Mouse (Mus musculus) limb, embryonic 14.5 days (tissue): ENCODE results near the gene Macrod1. TPM values are rescaled to one million over a fixed set of nuclear protein-coding genes. Genes with fewer than 3 reads are reported as not detected.

ENCODE experiments used
- ATAC-seq: fragments of 200-750 bp; cut with Nextera tagmentation; 2 replicates; pipeline ENCODE4 v1.8.0; 2017; ENCODE audit warnings: low read depth, moderate number of reproducible peaks, moderate TSS enrichment; ENCODE audit not compliant: low FRiP score
- DNase-seq: peaks from one replicate; pipeline ENCODE4 v3.0.0-alpha.2; 2015; ENCODE audit warnings: low spot score
- H3K27ac ChIP-seq: fragments of 300-500 bp; sonication (generic); replicated peaks from 2 replicates; pipeline ENCODE4 v1.5.1; 2014; ENCODE audit warnings: low read depth, mild to moderate bottlenecking, low read length, moderate library complexity, mixed read lengths
- H3K27me3 ChIP-seq: fragments of 300-500 bp; sonication (generic); 2 replicates; pipeline ENCODE4 v1.6.1; 2014; ENCODE audit warnings: low read length, mixed read lengths; ENCODE audit not compliant: control insufficient read depth, insufficient read depth
- H3K36me3 ChIP-seq: fragments of 300-500 bp; sonication (generic); 2 replicates; pipeline ENCODE4 v1.6.1; 2014; ENCODE audit warnings: mild to moderate bottlenecking, low read length, moderate library complexity, mixed read lengths; ENCODE audit not compliant: control insufficient read depth, insufficient read depth
- H3K4me1 ChIP-seq: fragments of 300-500 bp; sonication (generic); 2 replicates; pipeline ENCODE4 v1.6.1; 2014; ENCODE audit warnings: antibody characterized with exemption, low read length, mixed read lengths; ENCODE audit not compliant: control insufficient read depth, insufficient read depth
- H3K4me2 ChIP-seq: fragments of 300-500 bp; sonication (generic); replicated peaks from 2 replicates; pipeline ENCODE4 v1.6.1; 2014; ENCODE audit warnings: low read depth, mild to moderate bottlenecking, low read length, moderate library complexity; ENCODE audit not compliant: severe bottlenecking
- H3K4me3 ChIP-seq: fragments of 300-500 bp; sonication (generic); replicated peaks from 2 replicates; pipeline ENCODE4 v1.5.1; 2014; ENCODE audit warnings: low read length
- H3K9ac ChIP-seq: fragments of 300-500 bp; sonication (generic); 2 replicates; pipeline ENCODE4 v1.6.1; 2014; ENCODE audit warnings: mild to moderate bottlenecking, low read depth, low read length, moderate library complexity; ENCODE audit not compliant: severe bottlenecking
- H3K9me3 ChIP-seq: fragments of 300-500 bp; sonication (generic); 2 replicates; pipeline ENCODE4 v1.6.1; 2016; ENCODE audit warnings: low read length; ENCODE audit not compliant: control insufficient read depth
- POLR2A ChIP-seq: fragments of 200-500 bp; IDR thresholded peaks from 2 replicates; pipeline ENCODE4 v1.8.0; 2012; ENCODE audit warnings: inconsistent platforms, mild to moderate bottlenecking, moderate library complexity, borderline replicate concordance; ENCODE audit not compliant: insufficient read depth, insufficient read length; ENCODE audit errors: extremely low read depth
- WGBS: fragments of 180-500 bp; shearing (Covaris S2); extraction: QIAGEN DNeasy Blood & Tissue Kit; methylation state at CpG from one replicate; pipeline ENCODE4 v1.1.7; 2014; 5-methylcytosine and 5-hydroxymethylcytosine counted together
- polyA plus RNA-seq, 2 experiments: library from polyadenylated mRNA; depleted of rRNA in 1 of 2; stranded (reverse) in 1 of 2; unstranded in 1 of 2; fragments of >200 nt; fragmentation: Nextera tagmentation in 1 of 2; extraction: Ambion mirVana in 1 of 2; gene quantifications; 2 replicates each; pipeline versions ENCODE4 v1.2.1 to v1.2.3; 2012 to 2014

Gene Macrod1
- polyA plus RNA-seq, 2 experiments, result 19.7 to 24.6 TPM

- DNase-seq (peak; percentile 56), ATAC-seq (no peak)
- peaks cover 46% of the 10 kb centered on the region for H3K4me1 ChIP-seq
- no peaks in the 10 kb centered on the region for H3K36me3 ChIP-seq
- peak overlapping the region; percentile 25; the same call in 1 of the 2 replicates for H3K4me2 ChIP-seq
- H3K9me3 ChIP-seq, result no peaks in the 10 kb centered on the region
- peak overlapping the region; percentile 25; the same call in 1 of the 2 replicates for H3K9ac ChIP-seq
- WGBS, result 54% methylated on average over 10 of the region's 15 CpGs
- H3K27ac ChIP-seq, result no peak overlapping the region
- H3K4me3 ChIP-seq, result no peak overlapping the region
- H3K27me3 ChIP-seq, result no peaks in the 10 kb centered on the region
- no peak for TF ChIP-seq POLR2A
These were observed 9.6 kb downstream of the Macrod1 start for GRCm38 (mm10) chr19:7066034-7066827.

GRCm38 (mm10) chr19:7066828-7067342, 10.3 kb downstream of the Macrod1 start:
- H3K9ac ChIP-seq, result peak overlapping the region; percentile 25; the same call in 1 of the 2 replicates
- no peaks in the 10 kb centered on the region for H3K27me3 ChIP-seq
- TF ChIP-seq POLR2A, result no peak
- peaks cover 47% of the 10 kb centered on the region for H3K4me1 ChIP-seq
- H3K4me2 ChIP-seq, result peak overlapping the region; percentile 25; the same call in 1 of the 2 replicates
- H3K4me3 ChIP-seq, result no peak overlapping the region
- WGBS, result 37% methylated on average over 7 of the region's 8 CpGs
- no peak overlapping the region for H3K27ac ChIP-seq
- no peaks in the 10 kb centered on the region for H3K9me3 ChIP-seq
- no peaks in the 10 kb centered on the region for H3K36me3 ChIP-seq
- ATAC-seq (no peak), DNase-seq (no peak)

GRCm38 (mm10) chr19:7067344-7068050, 10.9 kb downstream of the Macrod1 start:
- Histone ChIP-seq H3K27me3 (no peaks in the 10 kb centered on the region), H3K27ac (no peak overlapping the region), H3K4me1 (peaks cover 49% of the 10 kb centered on the region), H3K4me2 (no peak overlapping the region), H3K9me3 (no peaks in the 10 kb centered on the region), H3K9ac (no peak overlapping the region), H3K4me3 (no peak overlapping the region), H3K36me3 (no peaks in the 10 kb centered on the region)
- no peak for ATAC-seq
- DNase-seq, result no peak
- TF ChIP-seq POLR2A, result no peak
- 46% methylated on average over 20 of the region's 20 CpGs for WGBS

GRCm38 (mm10) chr19:7068136-7068535, 11.5 kb downstream of the Macrod1 start:
- Histone ChIP-seq H3K4me3 (no peak overlapping the region), H3K4me1 (peaks cover 49% of the 10 kb centered on the region), H3K4me2 (peak overlapping the region; percentile 26; the same call in 1 of the 2 replicates), H3K9me3 (no peaks in the 10 kb centered on the region), H3K27ac (no peak overlapping the region), H3K36me3 (no peaks in the 10 kb centered on the region), H3K9ac (no peak overlapping the region), H3K27me3 (no peaks in the 10 kb centered on the region)
- no peak for TF ChIP-seq POLR2A
- DNase-seq, result peak; percentile 79
- peak; percentile 41 for ATAC-seq
- 0% methylated on average over 14 of the region's 14 CpGs for WGBS
